Mouse (Mus musculus): ENCODE measurements around the gene Trp53rkb. TPM values are rescaled to one million over a fixed set of nuclear protein-coding genes. Genes with fewer than 3 reads are reported as not detected.

Trp53rkb gene
- polyA plus RNA-seq, 1 experiment from 2014 or later, result 8.7 TPM

GRCm38 (mm10) chr2:166800473-166800857 is 8.1 kb downstream of the Trp53rkb start:
- Histone ChIP-seq H3K4me2 (replicated peaks) (no peak overlapping the region), H3K4me3 (no peak overlapping the region), H3K27me3 (no peaks in the 10 kb centered on the region), H3K27ac (no peak overlapping the region), H3K4me1 (no peaks in the 10 kb centered on the region), H3K36me3 (peaks cover 28% of the 10 kb centered on the region), H3K9me3 (no peaks in the 10 kb centered on the region), H3K9ac (no peak overlapping the region)
- no peak for ATAC-seq (ENCODE audit: low FRiP score, low read depth)
- 89% methylated on average over 7 of the region's 7 CpGs for WGBS

GRCm38 (mm10) chr2:166801436-166801835 is 9.1 kb downstream of the Trp53rkb start:
- ATAC-seq (ENCODE audit: low FRiP score, low read depth), result no peak
- no peak overlapping the region for H3K4me3 ChIP-seq
- H3K9me3 ChIP-seq, result no peaks in the 10 kb centered on the region
- H3K27ac ChIP-seq, result no peak overlapping the region
- peaks cover 5% of the 10 kb centered on the region for H3K4me1 ChIP-seq
- no peaks in the 10 kb centered on the region for H3K27me3 ChIP-seq
- no peak overlapping the region for H3K4me2 ChIP-seq (replicated peaks)
- WGBS, result 65% methylated on average over 2 of the region's 2 CpGs
- H3K9ac ChIP-seq, result no peak overlapping the region
- peaks cover 21% of the 10 kb centered on the region for H3K36me3 ChIP-seq

- ATAC-seq (ENCODE audit: low FRiP score, low read depth), result no peak
Measured at GRCm38 (mm10) chr2:166803298-166803697, 11.0 kb downstream of the Trp53rkb start.

GRCm38 (mm10) chr2:166805250-166806172 is 13.2 kb downstream of the Trp53rkb start, which contains the start of gene Arfgef2:
Gene Arfgef2 (plus strand): TSS chr2:166805588.
- under 1% methylated on average over 67 of the region's 76 CpGs for WGBS
- H3K4me1 ChIP-seq, result peaks cover 12% of the 10 kb centered on the region
- peak; percentile 90 for ATAC-seq (ENCODE audit: low FRiP score, low read depth)

More at GRCm38 (mm10) chr2:166803298-166803697, 11.0 kb downstream of the Trp53rkb start:
- H3K36me3 ChIP-seq, result peaks cover 2% of the 10 kb centered on the region
- 90% methylated on average over 3 of the region's 3 CpGs for WGBS
- H3K27me3 ChIP-seq, result no peaks in the 10 kb centered on the region
- no peak overlapping the region for H3K4me2 ChIP-seq (replicated peaks)
- H3K4me3 ChIP-seq, result no peak overlapping the region
- H3K27ac ChIP-seq, result no peak overlapping the region
- H3K9me3 ChIP-seq, result no peaks in the 10 kb centered on the region
- H3K4me1 ChIP-seq, result peaks cover 12% of the 10 kb centered on the region
- H3K9ac ChIP-seq, result no peak overlapping the region

GRCm38 (mm10) chr2:166806173-166806705 is 13.9 kb downstream of the Trp53rkb start:
- 0 out of 2 replicates have a peak, but pooled peaks have one; percentile 1 for ATAC-seq (ENCODE audit: low FRiP score, low read depth)
- no peak overlapping the region for H3K27ac ChIP-seq
- H3K9ac ChIP-seq, result peak overlapping the region; percentile 87

More at GRCm38 (mm10) chr2:166805250-166806172, 13.2 kb downstream of the Trp53rkb start, which contains the start of gene Arfgef2:
- Histone ChIP-seq H3K27ac (peak within 1 kb of the TSS; percentile 67; the same call in 1 of the 2 replicates), H3K4me3 (peak within 1 kb of the TSS; percentile 86), H3K27me3 (no peaks in the 10 kb centered on the region), H3K9ac (peak within 1 kb of the TSS; percentile 87), H3K4me2 (replicated peaks) (peak within 1 kb of the TSS; percentile 93), H3K9me3 (no peaks in the 10 kb centered on the region), H3K36me3 (no peaks in the 10 kb centered on the region)

GRCm38 (mm10) chr2:166806813-166807212 is 14.5 kb downstream of the Trp53rkb start:
- peaks cover 12% of the 10 kb centered on the region for H3K4me1 ChIP-seq
- no peaks in the 10 kb centered on the region for H3K36me3 ChIP-seq
- 69% methylated on average over 6 of the region's 6 CpGs for WGBS
- H3K4me2 ChIP-seq (replicated peaks), result peak overlapping the region; percentile 93
- H3K9me3 ChIP-seq, result no peaks in the 10 kb centered on the region
- no peak for ATAC-seq (ENCODE audit: low FRiP score, low read depth)
- H3K9ac ChIP-seq, result peak overlapping the region; percentile 36; the same call in 1 of the 2 replicates
- H3K4me3 ChIP-seq, result peak overlapping the region; percentile 86
- H3K27me3 ChIP-seq, result no peaks in the 10 kb centered on the region
- no peak overlapping the region for H3K27ac ChIP-seq

More at GRCm38 (mm10) chr2:166806173-166806705, 13.9 kb downstream of the Trp53rkb start:
- peak overlapping the region; percentile 93 for H3K4me2 ChIP-seq (replicated peaks)
- peak overlapping the region; percentile 86 for H3K4me3 ChIP-seq
- no peaks in the 10 kb centered on the region for H3K36me3 ChIP-seq
- H3K27me3 ChIP-seq, result no peaks in the 10 kb centered on the region
- H3K9me3 ChIP-seq, result no peaks in the 10 kb centered on the region
- peaks cover 12% of the 10 kb centered on the region for H3K4me1 ChIP-seq
- WGBS, result 22% methylated on average over 14 of the region's 14 CpGs

- Histone ChIP-seq H3K4me1 (peaks cover 12% of the 10 kb centered on the region), H3K36me3 (no peaks in the 10 kb centered on the region), H3K27ac (no peak overlapping the region), H3K4me2 (replicated peaks) (no peak overlapping the region), H3K9ac (no peak overlapping the region), H3K4me3 (no peak overlapping the region), H3K9me3 (no peaks in the 10 kb centered on the region), H3K27me3 (no peaks in the 10 kb centered on the region)
- 92% methylated on average over 5 of the region's 5 CpGs for WGBS
- ATAC-seq (ENCODE audit: low FRiP score, low read depth), result no peak
Measured at GRCm38 (mm10) chr2:166809499-166809898, 17.2 kb downstream of the Trp53rkb start.

GRCm38 (mm10) chr2:166810821-166811220 is 18.5 kb downstream of the Trp53rkb start:
- 88% methylated on average over 10 of the region's 10 CpGs for WGBS
- Histone ChIP-seq H3K4me2 (replicated peaks) (no peak overlapping the region), H3K9me3 (no peaks in the 10 kb centered on the region), H3K27me3 (no peaks in the 10 kb centered on the region), H3K4me1 (peaks cover 12% of the 10 kb centered on the region), H3K27ac (no peak overlapping the region), H3K9ac (no peak overlapping the region), H3K36me3 (no peaks in the 10 kb centered on the region), H3K4me3 (no peak overlapping the region)
- no peak for ATAC-seq (ENCODE audit: low FRiP score, low read depth)

GRCm38 (mm10) chr2:166818463-166819143 is 26.3 kb downstream of the Trp53rkb start:
- Histone ChIP-seq H3K4me3 (no peak overlapping the region), H3K4me2 (replicated peaks) (no peak overlapping the region), H3K27me3 (no peaks in the 10 kb centered on the region), H3K27ac (no peak overlapping the region), H3K36me3 (no peaks in the 10 kb centered on the region), H3K4me1 (no peaks in the 10 kb centered on the region; the same call in 1 of the 2 replicates), H3K9ac (no peak overlapping the region), H3K9me3 (no peaks in the 10 kb centered on the region)
- no peak for ATAC-seq (ENCODE audit: low FRiP score, low read depth)
- 90% methylated on average over 9 of the region's 9 CpGs for WGBS

GRCm38 (mm10) chr2:166819849-166820248 is 27.5 kb downstream of the Trp53rkb start:
- H3K27me3 ChIP-seq, result no peaks in the 10 kb centered on the region
- WGBS, result 91% methylated on average over 8 of the region's 8 CpGs
- H3K9ac ChIP-seq, result 0 out of 2 replicates have a peak overlapping the region, but pooled peaks have one; percentile 13
- no peak overlapping the region for H3K4me3 ChIP-seq
- H3K9me3 ChIP-seq, result no peaks in the 10 kb centered on the region
- no peak overlapping the region for H3K4me2 ChIP-seq (replicated peaks)
- no peaks in the 10 kb centered on the region; the same call in 1 of the 2 replicates for H3K4me1 ChIP-seq
- H3K36me3 ChIP-seq, result no peaks in the 10 kb centered on the region
- H3K27ac ChIP-seq, result no peak overlapping the region
- ATAC-seq (ENCODE audit: low FRiP score, low read depth), result no peak

- H3K4me3 ChIP-seq, result no peak overlapping the region
- no peak overlapping the region for H3K4me2 ChIP-seq (replicated peaks)
- no peaks in the 10 kb centered on the region for H3K27me3 ChIP-seq
- no peaks in the 10 kb centered on the region for H3K36me3 ChIP-seq
- no peak for ATAC-seq (ENCODE audit: low FRiP score, low read depth)
- 58% methylated on average over 2 of the region's 2 CpGs for WGBS
- H3K9me3 ChIP-seq, result no peaks in the 10 kb centered on the region
- no peaks in the 10 kb centered on the region; the same call in 1 of the 2 replicates for H3K4me1 ChIP-seq
- no peak overlapping the region for H3K9ac ChIP-seq
- no peak overlapping the region for H3K27ac ChIP-seq
Measured at GRCm38 (mm10) chr2:166820844-166821243, 28.5 kb downstream of the Trp53rkb start.
